Mouse (Mus musculus) liver, embryonic 14.5 days (tissue): ENCODE data around the gene Glb1l. TPM values are rescaled to one million over a fixed set of nuclear protein-coding genes. Genes with fewer than 3 reads are reported as not detected.

ENCODE experiments used
- ATAC-seq: fragments of 200-750 bp; cut with Nextera tagmentation; 2 replicates; pipeline ENCODE4 v1.8.0; 2017; ENCODE audit warnings: moderate number of reproducible peaks, mild to moderate bottlenecking, moderate library complexity; ENCODE audit not compliant: insufficient read depth
- DNase-seq, 3 experiments: peaks; one replicate each; pipeline ENCODE4 v3.0.0-alpha.2; 2012 to 2013; ENCODE audit warnings: low read depth in 3 of 3, low spot score in 3 of 3
- H3K27ac ChIP-seq: fragments of 300-500 bp; sonication (generic); 2 replicates; pipeline ENCODE4 v1.5.1; 2014; ENCODE audit warnings: moderate library complexity, mild to moderate bottlenecking, control low read depth, inconsistent platforms
- H3K27me3 ChIP-seq: fragments of 300-500 bp; sonication (generic); 2 replicates; pipeline ENCODE4 v1.6.1; 2014; ENCODE audit warnings: mild to moderate bottlenecking, low read length, moderate library complexity; ENCODE audit not compliant: control insufficient read depth, insufficient read depth
- H3K36me3 ChIP-seq: fragments of 300-500 bp; sonication (generic); replicated peaks from 2 replicates; pipeline ENCODE4 v1.6.1; 2014; ENCODE audit warnings: low read depth; ENCODE audit not compliant: control insufficient read depth, insufficient read depth
- H3K4me1 ChIP-seq, 2 experiments: fragments of 200-500 bp in 1 of 2; fragments of 300-500 bp in 1 of 2; sonication (generic) in 1 of 2; replicated peaks; 2 replicates each; pipeline ENCODE4 v1.6.1; 2012 to 2014; ENCODE audit warnings: antibody characterized with exemption in 1 of 2, inconsistent platforms in 1 of 2, low read length in 1 of 2; ENCODE audit not compliant: control insufficient read depth in 2 of 2, insufficient read depth in 2 of 2
- H3K4me2 ChIP-seq: fragments of 300-500 bp; sonication (generic); 2 replicates; pipeline ENCODE4 v1.6.1; 2014; ENCODE audit warnings: low read depth, mild to moderate bottlenecking, control low read depth, moderate library complexity
- H3K4me3 ChIP-seq, 2 experiments: fragments of 200-500 bp in 1 of 2; fragments of 300-500 bp in 1 of 2; sonication (generic) in 1 of 2; 2 replicates each; pipeline ENCODE4 v1.5.1; 2012 to 2014; ENCODE audit warnings: low read depth in 2 of 2, low read length in 2 of 2, mild to moderate bottlenecking in 2 of 2, control low read depth in 1 of 2, inconsistent platforms in 1 of 2, moderate library complexity in 1 of 2; ENCODE audit not compliant: insufficient read depth in 1 of 2
- H3K9ac ChIP-seq: fragments of 300-500 bp; sonication (generic); replicated peaks from 2 replicates; pipeline ENCODE4 v1.6.1; 2014; ENCODE audit warnings: mild to moderate bottlenecking, control low read depth, moderate library complexity
- H3K9me3 ChIP-seq: fragments of 300-500 bp; sonication (generic); 2 replicates; pipeline ENCODE4 v1.6.1; 2016; ENCODE audit warnings: low read length, mixed read lengths; ENCODE audit not compliant: control insufficient read depth
- CTCF ChIP-seq: IDR thresholded peaks from 2 replicates; pipeline ENCODE4 v1.5.1; 2016; ENCODE audit warnings: antibody characterized with exemption, low read depth, control low read depth
- EP300 ChIP-seq: IDR thresholded peaks from 2 replicates; pipeline ENCODE4 v1.6.1; 2016; ENCODE audit warnings: antibody characterized with exemption, low read depth
- WGBS: fragments of 180-500 bp; shearing (Covaris S2); extraction: QIAGEN DNeasy Blood & Tissue Kit; methylation state at CpG from one replicate; pipeline ENCODE4 v1.1.7; 2014; ENCODE audit not compliant: insufficient replicate concordance; 5-methylcytosine and 5-hydroxymethylcytosine counted together
- polyA plus RNA-seq, 2 experiments: library from polyadenylated mRNA; depleted of rRNA in 1 of 2; stranded (reverse) in 1 of 2; unstranded in 1 of 2; fragments of >200 nt; fragmentation: Nextera tagmentation in 1 of 2; extraction: Ambion mirVana in 1 of 2; gene quantifications; 2 replicates each; pipeline versions ENCODE4 v1.2.1 to v1.2.3; 2012 to 2014

The Glb1l gene
- polyA plus RNA-seq, 2 experiments, result 3.2 to 4.9 TPM

DNA sequence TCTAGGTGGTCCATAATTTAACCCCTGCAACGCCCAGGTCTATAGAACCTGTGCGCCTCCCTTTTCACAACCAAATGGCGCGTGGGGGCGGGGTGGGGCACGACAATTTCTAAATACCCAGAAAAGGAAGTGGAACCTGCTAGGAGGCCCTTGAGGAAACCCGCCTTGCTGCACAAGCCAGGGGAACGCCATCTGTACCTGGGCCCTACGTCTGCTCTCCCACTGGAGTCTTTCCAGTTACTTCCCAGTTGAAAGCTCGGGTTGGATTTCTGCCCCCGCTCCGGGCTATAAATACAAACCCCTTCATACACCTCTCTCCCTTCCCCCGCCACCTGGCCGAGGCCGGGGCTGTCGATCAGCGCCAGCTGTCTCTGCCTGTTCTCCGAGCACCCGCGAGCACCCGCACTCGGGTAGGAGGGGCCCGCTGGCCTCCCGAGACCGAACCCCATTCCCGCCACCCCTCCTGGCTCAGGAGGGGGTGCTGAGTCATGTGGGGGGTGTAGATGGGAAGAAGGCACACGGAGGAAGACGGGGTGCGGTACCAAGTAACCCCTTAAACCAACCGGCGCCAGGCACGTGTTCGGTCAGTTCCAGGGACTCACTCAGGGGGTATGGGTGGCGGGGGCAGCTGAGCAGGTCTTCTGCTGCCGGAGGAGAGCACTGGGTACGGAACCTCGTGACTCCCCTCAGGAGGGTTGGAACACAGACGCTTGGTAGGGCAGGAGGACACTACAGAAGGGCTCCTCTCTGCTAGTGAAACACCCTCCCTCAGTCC lies 7.8 kb upstream of the Glb1l start:
- ATAC-seq (peak; percentile 67), DNase-seq (peak in 1 of 3 experiments; percentile 65)
- peaks cover 37% of the 10 kb centered on the region in 2 experiments for H3K4me1 ChIP-seq
- under 1% methylated on average over 38 of the region's 38 CpGs for WGBS
- H3K9ac ChIP-seq, result peak overlapping the region; percentile 90
- peaks cover 38% of the 10 kb centered on the region for H3K36me3 ChIP-seq
- TF ChIP-seq CTCF (no peak), EP300 (peak; percentile 4; the same call in 1 of the 2 replicates)
- no peaks in the 10 kb centered on the region for H3K9me3 ChIP-seq
- peaks cover 15% of the 10 kb centered on the region for H3K27me3 ChIP-seq
- peak overlapping the region; percentile 95 for H3K27ac ChIP-seq
- peak overlapping the region; percentile 75 for H3K4me2 ChIP-seq
- H3K4me3 ChIP-seq, result peak overlapping the region; percentile 68 to 94

DNA sequence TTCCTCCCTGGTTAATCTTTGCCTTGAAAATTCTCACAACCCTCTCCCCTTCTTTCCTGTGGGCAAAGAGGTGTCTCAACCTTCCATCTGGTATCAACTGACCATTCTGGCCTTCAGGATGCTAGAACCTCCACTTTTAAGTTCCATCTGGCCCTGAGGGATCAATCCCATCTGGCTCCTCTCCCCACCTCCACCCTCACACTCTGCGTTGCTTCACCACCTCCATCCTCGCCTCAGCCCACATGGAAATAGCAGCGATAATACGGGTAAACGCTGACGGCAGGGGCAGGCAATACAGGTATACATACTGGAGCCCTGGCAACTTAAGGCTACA lies 7.2 kb upstream of the Glb1l start:
- WGBS, result under 1% methylated on average over 6 of the region's 6 CpGs
- peak overlapping the region; percentile 75 for H3K4me2 ChIP-seq
- no peak for TF ChIP-seq CTCF
- TF ChIP-seq EP300, result no peak
- ATAC-seq, result peak; percentile 5; the same call in 1 of the 2 replicates
- H3K9me3 ChIP-seq, result no peaks in the 10 kb centered on the region
- H3K27me3 ChIP-seq, result peaks cover 15% of the 10 kb centered on the region
- H3K27ac ChIP-seq, result peak overlapping the region; percentile 95
- H3K4me1 ChIP-seq, result peaks cover 43% of the 10 kb centered on the region in 2 experiments
- peaks cover 40% of the 10 kb centered on the region for H3K36me3 ChIP-seq
- peak overlapping the region; percentile 90 for H3K9ac ChIP-seq
- DNase-seq, result no peak
- H3K4me3 ChIP-seq, result peak overlapping the region; percentile 68 to 94

DNA sequence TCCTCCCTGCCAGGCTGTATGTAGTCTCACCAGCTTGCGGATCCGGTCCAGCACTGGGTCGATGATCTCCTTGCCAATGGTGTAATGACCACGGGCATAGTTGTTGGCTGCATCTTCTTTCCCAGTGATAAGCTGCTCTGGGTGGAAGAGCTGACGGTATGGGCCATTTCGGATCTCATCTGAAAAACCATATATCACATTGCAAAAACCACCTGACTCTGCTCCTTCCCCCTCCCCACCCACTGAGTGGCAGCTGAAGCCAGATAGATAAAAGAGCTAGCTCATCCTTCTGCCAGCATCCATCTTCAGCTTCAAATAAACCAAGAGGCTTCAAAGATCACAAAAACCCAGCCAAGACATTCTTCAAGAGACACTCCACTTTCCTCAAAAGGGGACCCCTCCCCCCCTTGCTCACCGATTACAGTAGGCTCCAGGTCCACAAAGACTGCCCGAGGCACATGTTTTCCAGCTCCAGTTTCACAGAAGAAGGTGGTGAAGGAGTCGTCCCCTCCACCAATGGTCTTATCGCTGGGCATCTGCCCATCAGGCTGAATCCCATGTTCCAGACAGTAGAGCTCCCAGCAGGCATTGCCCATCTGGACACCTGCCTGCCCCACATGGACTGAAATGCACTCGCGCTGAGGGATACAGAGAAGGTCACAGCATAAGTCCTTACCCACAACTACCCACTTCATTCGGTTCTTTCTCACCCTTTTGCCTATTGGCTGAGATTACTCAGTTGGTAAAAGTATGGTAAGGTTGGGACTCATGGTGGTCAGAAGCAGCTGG lies 6.4 kb upstream of the Glb1l start:
- Histone ChIP-seq H3K4me2 (peak overlapping the region; percentile 75), H3K9ac (peak overlapping the region; percentile 90), H3K4me1 (peaks cover 49 to 50% of the 10 kb centered on the region in 2 experiments), H3K27ac (peak overlapping the region; percentile 95), H3K4me3 (peak overlapping the region; percentile 68 to 94), H3K36me3 (peaks cover 47% of the 10 kb centered on the region), H3K27me3 (peaks cover 15% of the 10 kb centered on the region), H3K9me3 (no peaks in the 10 kb centered on the region)
- peak; percentile 61 for ATAC-seq
- peak; percentile 72 for TF ChIP-seq EP300
- no peak for TF ChIP-seq CTCF
- 39% methylated on average over 13 of the region's 13 CpGs for WGBS
- peak in 2 of 3 experiments; percentile 69 to 73 for DNase-seq

DNA sequence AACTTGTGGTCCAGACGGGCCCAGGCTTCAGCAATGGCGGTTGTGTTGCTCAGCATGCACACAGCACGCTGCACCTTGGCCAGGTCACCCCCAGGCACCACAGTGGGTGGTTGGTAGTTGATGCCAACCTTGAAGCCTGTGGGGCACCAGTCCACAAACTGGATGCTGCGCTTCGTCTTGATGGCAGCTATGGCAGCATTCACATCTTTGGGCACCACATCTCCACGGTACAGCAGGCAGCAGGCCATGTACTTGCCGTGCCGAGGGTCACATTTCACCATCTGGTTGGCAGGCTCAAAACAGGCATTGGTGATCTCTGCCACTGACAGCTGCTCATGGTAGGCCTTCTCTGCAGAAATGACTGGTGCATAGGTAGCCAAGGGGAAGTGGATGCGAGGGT lies 5.2 kb upstream of the Glb1l start:
- ATAC-seq, result no peak
- Histone ChIP-seq H3K9me3 (no peaks in the 10 kb centered on the region), H3K4me3 (peak overlapping the region; percentile 68 to 94; a peak in 3 of 4 replicates), H3K9ac (peak overlapping the region; percentile 36), H3K36me3 (peaks cover 49% of the 10 kb centered on the region), H3K4me1 (peaks cover 54 to 59% of the 10 kb centered on the region in 2 experiments), H3K27me3 (peaks cover 12% of the 10 kb centered on the region), H3K27ac (peak overlapping the region; percentile 95), H3K4me2 (peak overlapping the region; percentile 75)
- DNase-seq, result no peak
- 84% methylated on average over 9 of the region's 9 CpGs for WGBS
- TF ChIP-seq CTCF (no peak), EP300 (no peak)

DNA sequence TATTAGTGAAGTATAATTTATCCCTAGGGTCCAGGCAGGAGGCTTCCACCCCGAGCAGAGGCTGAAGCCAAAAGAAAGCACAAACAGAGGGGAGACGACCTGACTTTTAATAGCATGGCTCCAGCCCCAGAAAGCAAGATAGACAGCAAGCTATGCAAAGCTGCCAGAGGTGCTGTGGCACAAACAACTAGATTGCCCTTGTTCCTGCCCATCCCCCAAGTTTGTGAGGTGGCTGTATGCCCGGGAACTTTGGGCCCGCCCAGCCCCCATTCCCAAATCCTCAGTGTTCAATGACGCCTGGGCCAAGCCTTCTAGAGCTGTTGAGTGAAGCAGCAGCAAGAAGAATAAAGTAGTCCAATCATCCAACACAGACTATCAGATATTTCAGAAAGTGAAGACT lies 4.3 kb upstream of the Glb1l start:
- no peak for ATAC-seq
- 51% methylated on average over 5 of the region's 5 CpGs for WGBS
- H3K4me2 ChIP-seq, result peak overlapping the region; percentile 75
- H3K4me1 ChIP-seq, result peaks cover 59 to 63% of the 10 kb centered on the region in 2 experiments
- H3K9ac ChIP-seq, result 0 out of 2 replicates have a peak overlapping the region, but pooled peaks have one; percentile 18
- peaks cover 3% of the 10 kb centered on the region; the same call in 1 of the 2 replicates for H3K27me3 ChIP-seq
- no peak for DNase-seq
- H3K9me3 ChIP-seq, result no peaks in the 10 kb centered on the region
- peaks cover 49% of the 10 kb centered on the region for H3K36me3 ChIP-seq
- H3K27ac ChIP-seq, result peak overlapping the region; percentile 10
- no peak for TF ChIP-seq EP300
- no peak for TF ChIP-seq CTCF
- peak overlapping the region in 1 of 2 experiments; percentile 68; a peak in 2 of 4 replicates for H3K4me3 ChIP-seq
